Mouse (Mus musculus) ZHBTc4 (cell line): ENCODE measurements at regions not wholly inside any gene's neighbourhood (a gene's known extent, or its start where the extent isn't known, plus 50 kb on each side); places are given as distances from the start of the nearest gene placed in this dataset.

Experiments used
- DNase-seq: peaks from one replicate; pipeline ENCODE4 v3.0.0-alpha.2; 2011; ENCODE audit warnings: low read depth, low spot score

DNA sequence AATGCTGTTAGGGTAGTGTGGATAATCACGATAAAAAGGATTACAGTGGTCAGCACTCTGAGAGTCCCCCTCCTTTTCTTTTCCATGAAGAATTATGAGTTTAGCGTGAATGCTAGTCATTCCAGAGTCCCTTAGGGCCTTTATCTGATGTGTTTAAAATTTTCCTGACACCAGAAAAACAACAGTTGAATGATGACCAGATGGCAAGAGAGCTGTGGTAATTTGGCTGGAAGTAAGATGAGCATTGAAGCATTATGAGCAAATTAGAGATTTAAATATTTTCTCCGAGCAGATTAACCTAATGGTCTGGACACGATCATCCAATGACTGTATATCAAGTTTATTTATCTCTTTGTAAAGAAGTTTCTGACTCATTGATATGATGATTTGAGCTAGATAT, 417.1 kb upstream of the Igbp1b start:
- no peak for DNase-seq

DNA sequence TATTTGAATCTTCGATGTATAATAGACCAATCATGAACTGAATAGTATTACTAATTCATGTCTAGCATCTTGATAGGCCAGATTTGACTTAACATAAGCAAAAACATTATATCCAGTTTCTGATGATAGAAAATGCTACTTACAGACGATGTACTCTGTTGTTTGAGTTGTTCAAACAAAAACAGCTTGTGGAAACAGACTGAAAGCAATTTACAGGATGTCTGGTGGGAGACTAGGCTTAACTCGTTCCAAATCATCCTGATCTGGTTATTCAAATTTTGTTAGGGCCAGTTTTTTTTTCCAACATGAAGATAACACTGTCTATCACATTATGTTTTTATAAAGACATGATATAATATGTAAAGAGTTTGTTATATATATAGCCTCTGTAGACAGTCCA, 369.4 kb upstream of the Igbp1b start:
- DNase-seq = no peak

DNA sequence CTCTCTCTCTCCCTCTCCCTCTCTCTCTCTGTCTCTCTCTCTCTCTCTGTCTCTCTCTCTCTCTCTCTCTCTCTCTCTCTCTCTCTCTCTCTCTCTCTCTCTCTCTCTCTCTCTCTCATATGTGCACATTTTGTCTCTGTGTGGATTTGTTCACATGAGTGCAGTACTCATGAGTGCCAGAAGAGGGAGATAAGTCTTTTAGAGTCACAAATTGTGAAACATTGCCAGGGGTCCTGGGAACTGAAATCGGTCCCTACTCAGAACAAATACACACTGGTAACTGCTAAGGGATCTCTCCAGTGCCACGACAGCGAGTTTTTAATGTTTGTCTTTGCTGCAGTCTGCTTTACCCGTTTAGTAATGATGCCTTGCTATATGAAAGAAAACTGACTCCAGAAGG, 356.2 kb upstream of the Igbp1b start:
- peak; percentile 68 for DNase-seq

DNA sequence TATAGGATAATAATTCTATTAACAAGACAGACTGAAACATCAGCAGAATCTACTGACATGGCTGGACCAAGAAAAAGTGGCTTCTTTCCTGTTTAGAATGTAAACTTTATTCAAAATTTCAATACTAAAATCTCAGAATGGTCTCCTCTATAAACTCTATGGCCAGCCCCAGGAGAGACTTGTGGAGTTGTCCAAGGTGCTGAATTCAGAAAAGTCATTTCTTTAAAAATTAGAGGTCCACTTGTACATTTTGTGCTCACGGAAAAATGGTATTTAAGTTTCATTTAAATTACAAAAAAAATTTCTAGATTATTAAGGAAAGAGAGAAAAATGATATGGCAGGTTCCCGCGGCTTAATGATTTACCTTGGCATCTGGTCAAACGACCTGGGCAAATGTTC, 352.2 kb upstream of the Igbp1b start:
- DNase-seq = peak; percentile 5
